Mouse (Mus musculus): ENCODE results near the gene Map3k10.

Gene Map3k10

GRCm38 (mm10) chr7:27609285-27609684 is 65.1 kb downstream of the Map3k10 start:
- DNase-seq (ENCODE audit: low read depth, low spot score) = no peak

GRCm38 (mm10) chr7:27608130-27608529 is 66.3 kb downstream of the Map3k10 start:
- DNase-seq (ENCODE audit: low read depth, low spot score) = no peak

GRCm38 (mm10) chr7:27607580-27607979 is 66.8 kb downstream of the Map3k10 start:
- peak; percentile 36 for DNase-seq (ENCODE audit: low read depth, low spot score)

- no peak for DNase-seq (ENCODE audit: low read depth, low spot score)
Measured at GRCm38 (mm10) chr7:27606481-27607254, 67.7 kb downstream of the Map3k10 start.
